Mouse (Mus musculus) midbrain, embryonic 16.5 days (tissue): ENCODE results near the gene Olfr373. TPM values are rescaled to one million over a fixed set of nuclear protein-coding genes. Genes with fewer than 3 reads are reported as not detected.

Experiments
- ATAC-seq: fragments of 200-750 bp; cut with Nextera tagmentation; 2 replicates; pipeline ENCODE4 v1.8.0; 2017; ENCODE audit warnings: moderate TSS enrichment
- H3K27ac ChIP-seq: fragments of 300-500 bp; sonication (generic); 2 replicates; pipeline ENCODE4 v1.5.1; 2014; ENCODE audit warnings: mild to moderate bottlenecking, low read length, mixed read lengths
- H3K27me3 ChIP-seq: fragments of 300-500 bp; sonication (generic); 2 replicates; pipeline ENCODE4 v1.6.1; 2014; ENCODE audit warnings: low read depth, low read length, mixed read lengths; ENCODE audit not compliant: control insufficient read depth, insufficient read depth
- H3K36me3 ChIP-seq: fragments of 300-500 bp; sonication (generic); 2 replicates; pipeline ENCODE4 v1.6.1; 2014; ENCODE audit warnings: mild to moderate bottlenecking, low read length, moderate library complexity, mixed read lengths; ENCODE audit not compliant: control insufficient read depth, insufficient read depth
- H3K4me1 ChIP-seq: fragments of 300-500 bp; sonication (generic); 2 replicates; pipeline ENCODE4 v1.6.1; 2014; ENCODE audit warnings: mild to moderate bottlenecking, low read length, mixed read lengths; ENCODE audit not compliant: control insufficient read depth, insufficient read depth
- H3K4me2 ChIP-seq: fragments of 300-500 bp; sonication (generic); 2 replicates; pipeline ENCODE4 v1.6.1; 2014; ENCODE audit warnings: mild to moderate bottlenecking, low read length, mixed read lengths
- H3K4me3 ChIP-seq: fragments of 300-500 bp; sonication (generic); 2 replicates; pipeline ENCODE4 v1.5.1; 2014; ENCODE audit warnings: low read depth, mild to moderate bottlenecking, low read length, moderate library complexity, mixed read lengths
- H3K9ac ChIP-seq: fragments of 300-500 bp; sonication (generic); 2 replicates; pipeline ENCODE4 v1.6.1; 2014; ENCODE audit warnings: low read depth, low read length, mixed read lengths
- H3K9me3 ChIP-seq: fragments of 300-500 bp; sonication (generic); replicated peaks from 2 replicates; pipeline ENCODE4 v1.6.1; 2014; ENCODE audit warnings: mild to moderate bottlenecking, low read length, mixed read lengths; ENCODE audit not compliant: control insufficient read depth, poor library complexity, severe bottlenecking
- WGBS: fragments of 180-500 bp; shearing (Covaris S2); extraction: QIAGEN DNeasy Blood & Tissue Kit; methylation state at CpG from one replicate; pipeline ENCODE4 v1.1.7; 2014; 5-methylcytosine and 5-hydroxymethylcytosine counted together
- polyA plus RNA-seq: library from polyadenylated mRNA; unstranded; fragments of >200 nt; fragmentation: Nextera tagmentation; extraction: Ambion mirVana; gene quantifications from 2 replicates; pipeline ENCODE4 v1.2.1, GENCODE M21; 2015

Gene Olfr373
- polyA plus RNA-seq, 1 experiment from 2014 or later = not detected

DNA sequence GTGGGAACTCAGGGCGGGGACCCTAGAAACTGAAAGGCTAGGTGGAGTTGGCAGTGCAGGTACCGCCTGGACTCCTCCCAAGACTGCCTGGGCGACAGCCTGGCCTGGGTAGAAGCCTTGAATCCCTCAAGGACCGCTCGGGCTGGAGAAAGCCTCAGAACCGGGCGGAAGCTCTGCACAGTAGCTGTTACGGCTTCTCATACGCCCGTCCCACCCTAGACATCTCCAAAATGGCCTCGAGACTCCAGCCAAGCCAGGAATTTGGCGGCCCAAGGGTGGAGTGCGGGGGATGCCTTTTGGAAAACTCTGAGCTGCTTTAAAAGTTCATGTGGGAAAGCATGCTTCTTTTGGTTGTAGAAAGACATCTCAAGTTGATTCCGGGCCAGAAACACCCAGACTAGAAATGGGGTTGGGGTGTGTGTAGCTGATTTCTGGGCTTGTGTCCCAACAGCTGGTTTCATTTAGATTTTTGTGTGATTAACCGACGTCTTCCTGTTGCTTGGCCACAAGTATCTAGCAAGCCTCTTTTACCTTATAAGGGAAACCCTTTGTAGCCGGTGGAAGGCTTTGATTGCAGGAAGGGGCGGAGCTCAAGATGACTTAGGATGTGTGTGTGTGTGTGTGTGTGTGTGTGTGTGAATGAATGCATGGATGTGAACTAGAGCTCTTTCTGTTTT lies 53.5 kb downstream of the Olfr373 start:
- Histone ChIP-seq H3K4me3 (peak overlapping the region; percentile 82), H3K27me3 (no peaks in the 10 kb centered on the region), H3K9me3 (no peaks in the 10 kb centered on the region), H3K36me3 (peaks cover 4% of the 10 kb centered on the region; the same call in 1 of the 2 replicates), H3K4me1 (peaks cover 15% of the 10 kb centered on the region), H3K9ac (peak overlapping the region; percentile 91), H3K27ac (peak overlapping the region; percentile 79), H3K4me2 (peak overlapping the region; percentile 76)
- ATAC-seq = peak; percentile 19; the same call in 1 of the 2 replicates
- under 1% methylated on average over 18 of the region's 18 CpGs for WGBS

DNA sequence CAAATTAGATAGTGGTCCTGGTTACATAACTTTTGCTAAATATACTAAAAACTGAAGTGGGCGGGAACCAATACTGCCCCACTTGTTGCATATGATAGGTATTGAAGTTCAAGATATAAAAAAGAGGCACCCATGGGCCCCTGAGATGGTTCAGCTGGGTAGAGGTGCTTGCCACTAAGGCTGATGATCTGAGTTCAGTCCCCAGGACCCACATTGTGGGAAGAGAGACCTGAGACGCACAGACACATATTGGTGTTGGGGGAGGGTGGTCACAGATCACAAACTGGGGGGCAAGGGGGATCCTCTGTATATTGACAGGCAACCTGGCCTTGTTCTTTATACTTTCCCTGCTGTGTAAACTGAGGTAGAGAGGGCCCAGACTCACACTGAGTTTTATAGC lies 54.5 kb downstream of the Olfr373 start:
- no peak overlapping the region for H3K27ac ChIP-seq
- no peak overlapping the region for H3K4me2 ChIP-seq
- H3K27me3 ChIP-seq = no peaks in the 10 kb centered on the region
- H3K4me3 ChIP-seq = no peak overlapping the region
- ATAC-seq = no peak
- no peaks in the 10 kb centered on the region for H3K9me3 ChIP-seq
- no peak overlapping the region for H3K9ac ChIP-seq
- peaks cover 7% of the 10 kb centered on the region; the same call in 1 of the 2 replicates for H3K36me3 ChIP-seq
- H3K4me1 ChIP-seq = peaks cover 15% of the 10 kb centered on the region
- WGBS = 92% methylated on average over 2 of the region's 2 CpGs

DNA sequence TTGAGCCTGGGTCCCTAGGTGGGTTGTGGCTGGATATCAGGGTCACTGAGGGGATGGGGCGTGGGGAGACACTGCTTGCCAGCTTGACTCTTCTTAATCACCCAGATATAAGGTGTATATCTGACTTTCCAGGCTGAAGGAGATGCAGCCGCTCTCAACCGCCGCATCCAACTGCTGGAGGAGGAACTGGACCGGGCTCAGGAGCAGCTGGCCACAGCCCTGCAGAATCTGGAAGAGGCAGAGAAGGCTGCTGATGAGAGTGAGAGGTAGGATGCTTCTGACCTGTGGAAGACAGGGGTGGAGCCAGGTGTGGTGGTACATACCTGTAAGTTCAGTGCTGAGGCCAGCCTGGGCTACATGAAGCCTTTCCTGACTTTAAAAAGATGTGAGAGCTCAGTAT lies 55.5 kb downstream of the Olfr373 start:
- Histone ChIP-seq H3K27ac (no peak overlapping the region), H3K36me3 (peaks cover 7% of the 10 kb centered on the region; the same call in 1 of the 2 replicates), H3K9me3 (no peaks in the 10 kb centered on the region), H3K4me2 (no peak overlapping the region), H3K4me3 (no peak overlapping the region), H3K9ac (no peak overlapping the region), H3K4me1 (peaks cover 15% of the 10 kb centered on the region), H3K27me3 (no peaks in the 10 kb centered on the region)
- no peak for ATAC-seq
- 99% methylated on average over 5 of the region's 5 CpGs for WGBS

DNA sequence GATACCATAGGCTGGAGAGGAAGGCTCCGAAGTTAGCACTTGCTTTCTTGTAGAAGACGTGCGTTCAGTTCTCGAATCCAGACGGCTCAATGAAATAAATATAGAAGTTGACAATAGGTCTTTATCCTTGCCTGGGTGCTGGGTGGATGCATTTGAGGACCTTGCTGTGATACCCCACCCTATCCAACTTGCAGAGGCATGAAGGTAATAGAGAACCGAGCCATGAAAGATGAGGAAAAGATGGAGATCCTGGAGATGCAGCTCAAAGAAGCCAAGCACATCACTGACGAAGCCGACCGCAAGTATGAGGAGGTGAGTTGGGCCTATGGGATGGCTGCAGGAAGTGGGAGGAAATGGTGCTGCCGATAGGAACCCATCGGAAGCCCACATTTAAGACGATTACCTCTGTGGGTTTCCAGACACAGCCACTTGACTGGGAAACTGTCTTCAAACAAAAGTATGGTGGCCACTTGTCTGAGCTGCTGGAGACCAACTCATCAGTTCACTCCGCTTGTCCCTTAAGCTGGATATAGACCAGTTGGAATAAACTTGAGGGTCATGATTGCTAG lies 60.4 kb downstream of the Olfr373 start:
- Histone ChIP-seq H3K4me2 (no peak overlapping the region), H3K9me3 (no peaks in the 10 kb centered on the region), H3K27me3 (no peaks in the 10 kb centered on the region), H3K9ac (no peak overlapping the region), H3K36me3 (peaks cover 21% of the 10 kb centered on the region), H3K27ac (no peak overlapping the region), H3K4me1 (no peaks in the 10 kb centered on the region), H3K4me3 (no peak overlapping the region)
- WGBS = 96% methylated on average over 13 of the region's 13 CpGs
- ATAC-seq = no peak

DNA sequence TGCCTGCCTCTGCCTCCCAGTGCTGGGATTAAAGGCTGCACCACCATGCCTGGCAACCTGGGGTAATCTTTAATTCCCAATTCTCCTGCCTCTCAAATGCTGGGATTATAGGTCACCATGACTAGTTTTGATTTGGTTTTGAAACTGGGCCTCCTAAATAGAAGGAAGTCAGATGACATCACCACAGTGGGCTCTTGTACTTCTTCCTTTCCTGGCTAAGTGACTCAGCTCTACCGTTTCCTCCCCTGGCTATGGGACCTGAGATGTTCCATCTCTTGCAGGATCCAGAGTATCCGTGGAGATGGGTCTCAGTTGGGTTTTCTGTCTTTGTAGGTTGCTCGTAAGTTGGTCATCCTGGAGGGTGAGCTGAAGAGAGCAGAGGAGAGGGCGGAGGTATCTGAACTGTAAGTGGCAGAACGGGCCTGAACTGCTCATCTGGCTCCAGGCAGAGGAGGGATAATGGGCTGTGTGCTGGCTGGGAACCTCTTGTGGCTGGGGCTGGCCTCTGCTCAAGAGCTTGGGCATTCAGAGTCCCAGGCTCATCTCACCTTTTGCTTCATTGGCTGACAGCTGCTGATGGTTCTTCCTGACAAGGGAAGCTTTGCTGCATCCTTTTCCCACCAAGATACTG lies 61.5 kb downstream of the Olfr373 start:
- H3K9ac ChIP-seq = no peak overlapping the region
- H3K9me3 ChIP-seq = no peaks in the 10 kb centered on the region
- no peak for ATAC-seq
- 95% methylated on average over 5 of the region's 5 CpGs for WGBS
- peaks cover 23% of the 10 kb centered on the region for H3K36me3 ChIP-seq
- no peaks in the 10 kb centered on the region for H3K4me1 ChIP-seq
- H3K4me2 ChIP-seq = no peak overlapping the region
- H3K4me3 ChIP-seq = no peak overlapping the region
- no peaks in the 10 kb centered on the region for H3K27me3 ChIP-seq
- H3K27ac ChIP-seq = no peak overlapping the region

DNA sequence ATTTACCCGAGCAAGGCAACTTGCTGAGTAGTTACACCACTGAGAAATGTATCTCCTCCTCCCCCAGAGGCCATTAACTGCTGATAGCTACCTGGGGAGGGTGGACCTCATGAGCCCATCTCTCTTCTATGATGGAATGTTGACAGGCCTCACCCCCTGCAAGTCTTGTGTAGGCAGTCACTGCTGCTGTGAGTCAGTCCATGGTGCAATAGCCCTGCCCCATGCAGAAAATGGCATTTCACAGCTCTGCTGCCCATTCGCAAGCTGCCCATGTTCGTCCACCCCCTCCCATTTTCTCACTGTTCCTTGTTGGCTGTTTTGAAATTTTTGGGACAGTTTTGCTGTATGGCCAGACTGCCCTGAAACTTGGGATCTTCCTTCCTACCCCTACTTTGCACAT lies 62.5 kb downstream of the Olfr373 start:
- H3K27ac ChIP-seq = no peak overlapping the region
- peaks cover 24% of the 10 kb centered on the region for H3K36me3 ChIP-seq
- WGBS = 97% methylated on average over 3 of the region's 3 CpGs
- H3K9me3 ChIP-seq = no peaks in the 10 kb centered on the region
- H3K4me2 ChIP-seq = no peak overlapping the region
- no peak overlapping the region for H3K4me3 ChIP-seq
- no peak for ATAC-seq
- no peak overlapping the region for H3K9ac ChIP-seq
- H3K4me1 ChIP-seq = no peaks in the 10 kb centered on the region
- H3K27me3 ChIP-seq = no peaks in the 10 kb centered on the region

DNA sequence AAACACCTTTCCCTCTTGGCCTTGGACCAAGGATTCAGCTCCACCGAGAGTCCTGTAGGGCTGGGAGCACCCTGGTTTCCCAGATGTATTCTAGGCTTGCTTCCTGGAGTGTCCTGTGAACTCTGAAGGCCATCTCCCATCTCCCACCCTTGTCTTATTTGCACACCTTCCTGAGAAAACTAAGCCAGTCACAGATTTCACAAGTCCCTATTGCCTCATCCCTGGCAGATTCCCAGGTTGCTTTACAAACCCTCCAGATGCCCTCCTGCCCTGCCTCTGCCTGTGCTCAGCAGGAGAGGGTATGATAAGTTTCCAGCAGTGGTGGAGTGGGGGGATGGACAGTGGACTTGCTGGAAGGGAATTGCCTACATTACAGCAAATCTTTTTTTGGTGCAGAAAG lies 63.1 kb downstream of the Olfr373 start:
- H3K4me2 ChIP-seq = no peak overlapping the region
- H3K27me3 ChIP-seq = no peaks in the 10 kb centered on the region
- peaks cover 24% of the 10 kb centered on the region for H3K36me3 ChIP-seq
- no peaks in the 10 kb centered on the region for H3K9me3 ChIP-seq
- no peak overlapping the region for H3K9ac ChIP-seq
- no peak for ATAC-seq
- no peak overlapping the region for H3K27ac ChIP-seq
- H3K4me3 ChIP-seq = no peak overlapping the region
- WGBS = 94% methylated on average over 1 of the region's 1 CpGs
- no peaks in the 10 kb centered on the region for H3K4me1 ChIP-seq

DNA sequence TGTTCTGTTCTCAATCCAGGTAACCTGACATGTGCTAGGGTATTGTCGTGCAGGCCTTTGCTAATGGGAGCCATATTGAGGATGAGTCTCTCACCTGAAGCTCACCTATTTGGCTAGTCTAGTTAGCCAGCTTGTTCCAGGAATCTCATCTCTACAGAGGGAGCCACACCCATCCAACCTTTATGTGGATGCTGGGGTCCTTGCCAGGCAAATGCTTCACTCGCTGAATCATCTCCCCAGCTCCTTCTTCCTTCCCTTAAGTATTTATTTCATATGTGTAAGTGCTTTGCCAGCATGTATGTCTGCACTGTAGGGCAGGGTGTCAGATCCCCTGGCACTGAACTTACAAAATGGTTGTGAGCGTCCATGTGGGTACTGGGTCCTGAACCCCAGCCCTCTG lies 63.6 kb downstream of the Olfr373 start:
- Histone ChIP-seq H3K4me3 (no peak overlapping the region), H3K27ac (no peak overlapping the region), H3K9me3 (no peaks in the 10 kb centered on the region), H3K9ac (no peak overlapping the region), H3K36me3 (peaks cover 21% of the 10 kb centered on the region), H3K4me2 (no peak overlapping the region), H3K27me3 (no peaks in the 10 kb centered on the region), H3K4me1 (no peaks in the 10 kb centered on the region)
- ATAC-seq = no peak
- 96% methylated on average over 3 of the region's 3 CpGs for WGBS

DNA sequence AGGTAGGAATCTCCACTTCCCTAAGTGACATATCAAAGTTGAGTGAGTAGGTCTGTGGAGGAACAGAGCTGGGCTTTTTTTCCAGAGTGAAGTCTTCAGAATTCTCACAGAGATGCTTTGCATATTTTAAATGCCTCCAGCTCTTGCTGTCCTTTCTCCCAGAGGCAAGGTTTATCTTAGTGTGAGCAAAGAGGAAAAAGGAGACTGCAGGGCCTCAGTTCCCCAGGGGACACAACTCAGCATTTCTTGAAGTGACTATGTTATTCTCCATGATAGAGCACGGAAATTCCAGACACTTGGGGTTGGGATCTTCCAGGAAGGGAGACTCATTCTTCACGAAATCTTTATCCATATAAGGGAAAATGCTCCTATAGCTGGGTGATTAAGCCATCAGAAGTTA lies 64.3 kb downstream of the Olfr373 start:
- Histone ChIP-seq H3K4me1 (no peaks in the 10 kb centered on the region), H3K27me3 (no peaks in the 10 kb centered on the region), H3K9me3 (no peaks in the 10 kb centered on the region), H3K9ac (no peak overlapping the region), H3K4me3 (no peak overlapping the region), H3K36me3 (peaks cover 20% of the 10 kb centered on the region), H3K27ac (no peak overlapping the region), H3K4me2 (no peak overlapping the region)
- ATAC-seq = no peak
- WGBS = 89% methylated on average over 2 of the region's 2 CpGs
